Mouse (Mus musculus) heart, embryonic 11.5 days (tissue): ENCODE results near the gene Helb. TPM values are rescaled to one million over a fixed set of nuclear protein-coding genes. Genes with fewer than 3 reads are reported as not detected.
A peak's percentile ranks its signal among the peaks of the same experiment; 100 is the strongest.

Source experiments
- ATAC-seq: fragments of 200-750 bp; cut with Nextera tagmentation; replicated peaks from 2 replicates; pipeline ENCODE4 v1.8.0; 2017; ENCODE audit warnings: moderate library complexity; ENCODE audit not compliant: insufficient number of reproducible peaks, low FRiP score, low TSS enrichment
- H3K27ac ChIP-seq: fragments of 300-500 bp; sonication (generic); 2 replicates; pipeline ENCODE4 v1.5.1; 2014; ENCODE audit warnings: mild to moderate bottlenecking, low read depth, low read length
- H3K27me3 ChIP-seq: fragments of 300-500 bp; sonication (generic); 2 replicates; pipeline ENCODE4 v1.6.1; 2014; ENCODE audit warnings: mild to moderate bottlenecking, low read length, mixed read lengths; ENCODE audit not compliant: control insufficient read depth, insufficient read depth
- H3K36me3 ChIP-seq: fragments of 300-500 bp; sonication (generic); 2 replicates; pipeline ENCODE4 v1.6.1; 2014; ENCODE audit warnings: mild to moderate bottlenecking, low read length, moderate library complexity, mixed read lengths; ENCODE audit not compliant: control insufficient read depth, insufficient read depth
- H3K4me1 ChIP-seq: fragments of 300-500 bp; sonication (generic); 2 replicates; pipeline ENCODE4 v1.6.1; 2014; ENCODE audit warnings: low read length; ENCODE audit not compliant: control insufficient read depth, insufficient read depth
- H3K4me2 ChIP-seq: fragments of 300-500 bp; sonication (generic); 2 replicates; pipeline ENCODE4 v1.6.1; 2014; ENCODE audit warnings: mild to moderate bottlenecking, moderate library complexity
- H3K4me3 ChIP-seq: fragments of 300-500 bp; sonication (generic); 2 replicates; pipeline ENCODE4 v1.5.1; 2014; ENCODE audit warnings: low read depth, low read length
- H3K9ac ChIP-seq: fragments of 300-500 bp; sonication (generic); 2 replicates; pipeline ENCODE4 v1.6.1; 2014; ENCODE audit warnings: mild to moderate bottlenecking, low read depth, low read length, moderate library complexity
- H3K9me3 ChIP-seq: fragments of 300-500 bp; sonication (generic); replicated peaks from 2 replicates; pipeline ENCODE4 v1.6.1; 2016; ENCODE audit warnings: low read length; ENCODE audit not compliant: control insufficient read depth
- WGBS: fragments of 180-500 bp; shearing (Covaris S2); extraction: QIAGEN DNeasy Blood & Tissue Kit; methylation state at CpG from one replicate; pipeline ENCODE4 v1.1.7; 2014; ENCODE audit not compliant: insufficient replicate concordance; 5-methylcytosine and 5-hydroxymethylcytosine counted together
- polyA plus RNA-seq: library from polyadenylated mRNA; unstranded; fragments of >200 nt; fragmentation: Nextera tagmentation; extraction: Ambion mirVana; gene quantifications from 2 replicates; pipeline ENCODE4 v1.2.1, GENCODE M21; 2014

The Helb gene
- 5.8 and 5.9 TPM in 2 replicates for polyA plus RNA-seq

DNA sequence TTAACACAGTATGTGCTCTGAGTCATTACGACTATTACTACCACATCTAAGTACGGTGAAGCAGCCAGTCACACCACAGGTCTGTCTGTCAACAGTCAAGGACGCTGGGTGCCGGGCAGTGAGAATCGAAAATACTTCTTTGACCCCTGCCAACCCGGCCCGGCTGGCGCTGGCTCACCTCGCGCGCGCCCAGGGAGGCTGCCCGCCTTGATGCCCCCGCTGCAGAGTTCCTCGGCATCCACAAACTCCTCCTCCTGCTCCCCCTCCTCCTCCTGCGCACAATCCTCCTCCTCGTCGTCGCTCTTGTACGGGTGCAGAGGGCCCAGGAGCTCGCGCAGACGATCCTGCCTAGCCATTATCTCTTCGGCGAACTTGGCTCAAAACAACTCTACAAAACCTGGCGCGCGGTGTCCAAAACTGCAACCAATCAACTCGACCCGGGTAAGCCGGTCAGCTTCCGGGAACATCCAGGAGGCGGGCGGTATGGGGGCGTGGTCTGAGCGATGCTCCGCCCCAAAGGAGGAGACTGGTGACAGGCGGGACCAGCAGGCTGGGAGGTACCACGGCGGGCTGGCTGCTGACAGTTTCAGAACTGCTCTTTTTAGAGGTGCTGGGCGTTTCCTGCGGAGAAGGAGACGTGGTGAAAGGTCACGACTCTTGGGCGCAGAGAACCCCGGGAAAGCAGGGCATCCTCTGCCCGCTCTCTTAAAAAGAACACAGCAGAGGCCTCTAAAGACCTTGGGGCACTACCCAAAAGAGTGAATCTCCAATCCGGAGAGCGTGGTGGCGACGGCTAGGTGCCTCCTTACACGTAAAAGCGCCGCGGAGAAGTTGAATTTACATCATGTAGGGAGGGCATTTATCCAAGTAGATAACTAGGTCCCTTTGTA lies at the start of gene Helb:
Gene Helb, minus strand, starts transcription at position 481 of the 890 bp plus-strand sequence.
- H3K4me2 ChIP-seq: peak within 1 kb of the TSS; percentile 66
- peak within 1 kb of the TSS; percentile 76 for H3K4me3 ChIP-seq
- under 1% methylated on average over 55 of the region's 55 CpGs for WGBS
- ATAC-seq: peak; percentile 99
- H3K9me3 ChIP-seq: no peaks in the 10 kb centered on the region
- peak within 1 kb of the TSS; percentile 77 for H3K9ac ChIP-seq
- H3K4me1 ChIP-seq: no peaks in the 10 kb centered on the region
- peak within 1 kb of the TSS; percentile 90 for H3K27ac ChIP-seq
- no peaks in the 10 kb centered on the region for H3K27me3 ChIP-seq
- H3K36me3 ChIP-seq: no peaks in the 10 kb centered on the region; the same call in 1 of the 2 replicates

DNA sequence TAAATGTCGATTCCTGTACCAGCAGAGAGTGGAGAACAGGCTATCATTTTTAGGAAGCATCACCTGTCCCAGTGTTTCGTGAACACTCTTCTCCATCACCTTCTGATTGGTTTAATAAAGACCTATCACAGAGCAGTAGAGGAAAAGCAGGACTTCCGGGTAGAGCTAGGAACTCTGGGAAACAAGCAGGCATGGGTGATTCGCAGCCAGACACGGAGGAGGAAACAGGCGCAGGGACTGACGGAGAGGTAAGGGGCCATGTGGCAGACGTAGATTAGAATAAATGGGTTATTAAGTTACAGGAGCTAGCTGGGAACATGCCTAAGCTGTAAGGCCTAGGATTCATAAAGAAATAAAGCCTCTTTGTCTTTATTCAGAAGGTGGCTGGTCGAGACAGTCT lies 47.7 kb upstream of the Helb start:
- Histone ChIP-seq H3K9me3 (no peaks in the 10 kb centered on the region), H3K4me1 (no peaks in the 10 kb centered on the region), H3K36me3 (no peaks in the 10 kb centered on the region), H3K4me2 (no peak overlapping the region), H3K27me3 (no peaks in the 10 kb centered on the region), H3K9ac (no peak overlapping the region), H3K4me3 (no peak overlapping the region), H3K27ac (no peak overlapping the region)
- 78% methylated on average over 9 of the region's 9 CpGs for whole genome bisulfite sequencing
- no peak for ATAC-seq

DNA sequence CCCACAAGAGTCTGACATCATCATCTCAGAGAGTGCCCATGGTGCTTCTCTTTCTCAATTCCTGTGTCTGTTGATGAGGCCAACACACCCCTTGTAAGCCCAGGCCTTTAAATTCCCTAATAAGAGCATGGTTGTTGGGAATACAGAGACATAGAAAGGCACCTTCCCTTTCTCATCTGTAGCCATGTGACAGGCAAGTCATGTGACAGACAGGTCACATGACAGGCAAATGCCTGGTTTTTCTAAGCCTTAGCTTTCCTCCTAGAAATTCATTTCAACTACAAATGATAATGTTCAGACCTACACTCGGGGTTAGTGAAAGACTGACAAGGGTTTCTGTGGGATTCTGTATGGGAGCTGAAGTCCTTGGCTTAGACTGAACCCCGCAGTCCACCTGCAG lies 41.1 kb upstream of the Helb start:
- Histone ChIP-seq H3K36me3 (no peaks in the 10 kb centered on the region), H3K27me3 (no peaks in the 10 kb centered on the region), H3K9me3 (no peaks in the 10 kb centered on the region), H3K4me2 (no peak overlapping the region), H3K4me1 (no peaks in the 10 kb centered on the region; the same call in 1 of the 2 replicates), H3K4me3 (no peak overlapping the region), H3K9ac (no peak overlapping the region), H3K27ac (no peak overlapping the region)
- ATAC-seq: no peak
- 82% methylated on average over 2 of the region's 2 CpGs for WGBS

DNA sequence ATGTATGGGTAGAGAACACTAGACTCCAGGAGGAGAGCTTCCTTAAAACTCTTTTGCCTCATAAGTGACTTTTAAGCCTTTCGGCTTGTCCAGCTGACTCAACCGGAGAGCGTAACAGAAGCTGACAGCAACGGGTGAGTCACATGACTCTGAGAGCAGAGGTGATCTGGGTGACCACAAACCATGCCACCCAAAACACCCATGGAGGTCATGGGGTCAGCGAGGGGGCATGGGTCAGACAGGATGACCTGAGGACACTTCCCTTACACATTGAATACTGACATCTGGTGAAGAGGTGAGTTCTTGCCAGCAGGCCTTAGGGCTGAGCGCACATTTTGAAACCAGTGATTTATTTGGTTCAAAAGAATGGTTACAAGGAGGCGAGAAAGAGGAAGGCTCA lies 38.9 kb upstream of the Helb start:
- H3K36me3 ChIP-seq: no peaks in the 10 kb centered on the region
- H3K4me1 ChIP-seq: no peaks in the 10 kb centered on the region; the same call in 1 of the 2 replicates
- 85% methylated on average over 7 of the region's 7 CpGs for WGBS
- H3K9ac ChIP-seq: no peak overlapping the region
- no peaks in the 10 kb centered on the region for H3K9me3 ChIP-seq
- H3K27me3 ChIP-seq: no peaks in the 10 kb centered on the region
- ATAC-seq: no peak
- H3K27ac ChIP-seq: no peak overlapping the region
- no peak overlapping the region for H3K4me2 ChIP-seq
- no peak overlapping the region for H3K4me3 ChIP-seq

DNA sequence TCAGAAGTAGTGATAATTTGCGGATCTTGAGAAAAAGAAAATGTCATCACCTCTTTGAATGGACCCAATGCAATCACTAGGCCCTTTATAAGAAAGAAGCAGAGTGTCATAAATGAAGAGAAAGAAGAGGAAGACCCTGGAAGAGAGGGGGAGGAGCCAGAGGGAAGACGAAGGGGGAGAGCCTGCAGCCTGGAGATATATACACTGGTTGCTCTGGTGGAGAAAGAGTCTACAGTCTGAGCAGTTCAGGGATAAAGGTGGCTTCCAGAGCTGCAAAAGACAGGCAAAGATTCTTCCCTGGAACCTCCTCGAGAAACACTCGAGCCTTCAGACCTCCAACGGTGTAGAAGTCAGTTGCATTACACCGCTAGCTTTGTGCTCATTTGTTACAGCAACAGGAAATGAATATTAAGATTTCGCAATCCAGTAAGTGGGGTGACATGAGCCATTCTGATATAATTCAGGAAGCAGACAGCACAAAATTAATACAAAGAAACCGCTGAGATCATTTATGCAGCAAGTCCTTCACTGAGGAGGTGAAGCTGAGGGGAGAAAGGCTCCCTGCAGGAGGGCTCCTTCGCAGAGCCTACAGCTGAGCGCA lies 28.2 kb upstream of the Helb start:
- Histone ChIP-seq H3K4me1 (no peaks in the 10 kb centered on the region), H3K27ac (no peak overlapping the region), H3K9me3 (peaks cover 11% of the 10 kb centered on the region), H3K36me3 (no peaks in the 10 kb centered on the region), H3K9ac (no peak overlapping the region), H3K27me3 (no peaks in the 10 kb centered on the region), H3K4me2 (no peak overlapping the region), H3K4me3 (no peak overlapping the region)
- ATAC-seq: no peak
- 68% methylated on average over 10 of the region's 10 CpGs for WGBS

DNA sequence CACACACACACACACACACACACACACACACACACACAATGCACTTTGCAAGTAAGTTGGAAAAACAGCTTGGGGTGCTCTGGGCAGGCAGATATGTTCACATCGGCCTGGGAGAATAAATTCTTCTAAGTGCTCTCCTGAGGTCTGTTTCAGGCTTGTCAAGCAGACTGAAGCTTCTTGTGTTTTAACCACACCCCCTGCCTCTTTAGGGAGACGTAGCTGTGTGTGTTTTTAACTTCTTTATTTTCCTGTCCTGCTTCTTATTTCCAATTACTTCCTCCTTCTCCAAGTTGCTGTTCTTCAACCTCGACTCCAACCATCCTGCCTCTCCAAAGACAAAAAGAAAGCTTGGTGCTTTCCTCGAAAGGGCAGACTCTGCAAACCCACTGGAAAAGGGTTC lies 27.4 kb upstream of the Helb start:
- no peak overlapping the region for H3K4me3 ChIP-seq
- H3K36me3 ChIP-seq: no peaks in the 10 kb centered on the region
- H3K27ac ChIP-seq: no peak overlapping the region
- no peak for ATAC-seq
- no peaks in the 10 kb centered on the region for H3K4me1 ChIP-seq
- WGBS: 61% methylated on average over 4 of the region's 4 CpGs
- no peak overlapping the region for H3K4me2 ChIP-seq
- peaks cover 8% of the 10 kb centered on the region for H3K9me3 ChIP-seq
- H3K27me3 ChIP-seq: no peaks in the 10 kb centered on the region
- no peak overlapping the region for H3K9ac ChIP-seq

DNA sequence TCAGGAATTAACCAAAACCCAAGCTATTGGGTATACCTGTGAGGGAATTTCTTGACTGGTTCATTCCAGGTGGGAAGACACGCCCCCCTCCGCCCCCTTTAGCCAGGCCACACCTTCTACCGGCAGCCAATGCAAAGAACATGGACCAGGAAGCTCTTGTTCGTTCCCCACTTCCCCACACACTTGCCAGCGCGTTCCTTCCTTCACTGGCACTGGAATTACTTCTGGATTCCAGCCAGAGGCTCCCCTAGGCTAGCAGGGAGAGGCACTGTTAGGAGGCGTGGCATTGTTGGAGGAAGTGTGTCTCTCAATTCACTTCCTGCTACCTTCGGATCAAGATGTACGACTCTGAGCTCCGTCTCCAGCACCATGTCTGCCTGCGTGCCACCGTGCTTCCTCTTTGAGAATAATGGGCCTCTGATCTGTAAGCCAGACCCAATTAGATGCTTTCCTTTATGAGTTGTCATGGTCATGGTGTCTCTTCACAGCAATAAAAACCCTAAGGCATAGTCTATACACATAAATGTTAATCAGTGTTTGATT lies 23.3 kb upstream of the Helb start:
- no peak overlapping the region for H3K9ac ChIP-seq
- no peak overlapping the region for H3K4me3 ChIP-seq
- H3K4me1 ChIP-seq: no peaks in the 10 kb centered on the region; the same call in 1 of the 2 replicates
- H3K9me3 ChIP-seq: no peaks in the 10 kb centered on the region
- no peaks in the 10 kb centered on the region for H3K27me3 ChIP-seq
- no peak overlapping the region for H3K4me2 ChIP-seq
- H3K36me3 ChIP-seq: no peaks in the 10 kb centered on the region
- no peak overlapping the region for H3K27ac ChIP-seq
- WGBS: 81% methylated on average over 12 of the region's 12 CpGs
- ATAC-seq: no peak

DNA sequence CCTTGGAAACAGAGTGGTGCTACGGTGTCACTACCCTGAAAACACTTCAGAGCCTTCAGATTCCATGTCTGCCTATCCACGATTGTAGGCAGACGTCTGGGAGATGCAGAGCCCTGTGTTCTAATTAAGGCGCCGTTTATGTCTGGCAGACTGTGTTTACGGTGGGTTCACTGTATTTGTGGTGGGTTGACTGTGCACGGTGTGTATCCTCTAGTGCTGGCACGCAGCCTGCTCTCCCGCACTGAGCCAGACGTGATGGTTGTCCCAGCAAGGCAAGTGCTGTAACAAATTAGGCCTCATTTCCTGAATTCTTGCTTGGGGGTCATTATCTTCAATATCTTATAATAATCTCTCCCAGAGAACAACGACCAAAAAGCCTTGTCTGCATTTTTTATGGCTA lies 20.9 kb upstream of the Helb start:
- Histone ChIP-seq H3K9me3 (no peaks in the 10 kb centered on the region), H3K4me2 (no peak overlapping the region), H3K9ac (no peak overlapping the region), H3K27ac (no peak overlapping the region), H3K27me3 (no peaks in the 10 kb centered on the region; the same call in 1 of the 2 replicates), H3K4me1 (no peaks in the 10 kb centered on the region; the same call in 1 of the 2 replicates), H3K36me3 (no peaks in the 10 kb centered on the region), H3K4me3 (no peak overlapping the region)
- 68% methylated on average over 11 of the region's 11 CpGs for WGBS
- no peak for ATAC-seq
